Mouse (Mus musculus): ENCODE data around the gene C5ar2.
"Not testable (repeated sequence)": the region's sequence is repeated elsewhere in the genome, so short reads cannot be mapped to it uniquely, and the experiment has no call there.

GRCm38 (mm10) chr7:16266593-16266992, 22.6 kb upstream of the C5ar2 start:
- not testable (repeated sequence) for TF ChIP-seq POLR2A, CTCF (IDR thresholded peaks at IDR 0.05; ENCODE audit: insufficient read depth, low read depth, low read length)
